Mouse (Mus musculus): ENCODE results near the gene Zdhhc5. TPM values are rescaled to one million over a fixed set of nuclear protein-coding genes. Genes with fewer than 3 reads are reported as not detected.
"Not testable (repeated sequence)": the region's sequence is repeated elsewhere in the genome, so short reads cannot be mapped to it uniquely, and the experiment has no call there.

The Zdhhc5 gene
- polyA plus RNA-seq, 1 experiment from 2014 or later = 19.5 TPM

GRCm38 (mm10) chr2:84688080-84688844 is 26.7 kb downstream of the Zdhhc5 start:
- no peak overlapping the region for H3K9ac ChIP-seq (ENCODE audit: low read depth, low read length)
- ATAC-seq = no peak
- WGBS = 81% methylated on average over 2 of the region's 2 CpGs
- H3K36me3 ChIP-seq (ENCODE audit: control insufficient read depth, insufficient read depth, low read length) = peaks cover 36% of the 10 kb centered on the region
- H3K4me1 ChIP-seq (ENCODE audit: control insufficient read depth, insufficient read depth, low read length) = no peaks in the 10 kb centered on the region
- no peak overlapping the region for H3K4me2 ChIP-seq (ENCODE audit: low read length)
- no peak overlapping the region for H3K4me3 ChIP-seq (ENCODE audit: low read depth, low read length)
- no peak overlapping the region for H3K27ac ChIP-seq (ENCODE audit: low read length)
- no peaks in the 10 kb centered on the region for H3K27me3 ChIP-seq (ENCODE audit: control insufficient read depth, insufficient read depth, low read depth, low read length)
- no peaks in the 10 kb centered on the region for H3K9me3 ChIP-seq (replicated peaks; ENCODE audit: control insufficient read depth, low read length, poor library complexity, severe bottlenecking)

GRCm38 (mm10) chr2:84682605-84683183 is 32.3 kb downstream of the Zdhhc5 start:
- no peak overlapping the region for H3K4me3 ChIP-seq (ENCODE audit: low read depth, low read length)
- no peak for ATAC-seq
- no peak overlapping the region for H3K9ac ChIP-seq (ENCODE audit: low read depth, low read length)
- WGBS = 91% methylated on average over 6 of the region's 6 CpGs
- H3K27ac ChIP-seq (ENCODE audit: low read length) = no peak overlapping the region
- H3K36me3 ChIP-seq (ENCODE audit: control insufficient read depth, insufficient read depth, low read length) = peaks cover 6% of the 10 kb centered on the region
- H3K4me2 ChIP-seq (ENCODE audit: low read length) = no peak overlapping the region
- no peaks in the 10 kb centered on the region for H3K9me3 ChIP-seq (replicated peaks; ENCODE audit: control insufficient read depth, low read length, poor library complexity, severe bottlenecking)
- peaks cover 9% of the 10 kb centered on the region for H3K4me1 ChIP-seq (ENCODE audit: control insufficient read depth, insufficient read depth, low read length)
- no peaks in the 10 kb centered on the region for H3K27me3 ChIP-seq (ENCODE audit: control insufficient read depth, insufficient read depth, low read depth, low read length)

- no peak for ATAC-seq
- Histone ChIP-seq H3K4me2 (ENCODE audit: low read length) (peak within 1 kb of the TSS; percentile 65), H3K36me3 (ENCODE audit: control insufficient read depth, insufficient read depth, low read length) (no peaks in the 10 kb centered on the region; the same call in 1 of the 2 replicates), H3K9me3 (replicated peaks; ENCODE audit: control insufficient read depth, low read length, poor library complexity, severe bottlenecking) (no peaks in the 10 kb centered on the region), H3K4me3 (ENCODE audit: low read depth, low read length) (peak within 1 kb of the TSS; percentile 98), H3K9ac (ENCODE audit: low read depth, low read length) (peak within 1 kb of the TSS; percentile 83), H3K27ac (ENCODE audit: low read length) (peak within 1 kb of the TSS; percentile 75), H3K4me1 (ENCODE audit: control insufficient read depth, insufficient read depth, low read length) (peaks cover 21% of the 10 kb centered on the region), H3K27me3 (ENCODE audit: control insufficient read depth, insufficient read depth, low read depth, low read length) (no peaks in the 10 kb centered on the region)
- WGBS = 18% methylated on average over 8 of the region's 8 CpGs
These were observed 36.0 kb downstream of the Zdhhc5 start, which contains the start of gene Tmx2 for GRCm38 (mm10) chr2:84679016-84679415. Gene Tmx2 (minus strand): TSS chr2:84679140.

GRCm38 (mm10) chr2:84677968-84678880 is 36.8 kb downstream of the Zdhhc5 start, which contains the start of the genes Gm28635 and Med19:
Gene Gm28635 (minus strand): TSS chr2:84678041.
Gene Med19 (plus strand): TSS chr2:84678402.
- Histone ChIP-seq H3K27me3 (ENCODE audit: control insufficient read depth, insufficient read depth, low read depth, low read length) (no peaks in the 10 kb centered on the region), H3K36me3 (ENCODE audit: control insufficient read depth, insufficient read depth, low read length) (no peaks in the 10 kb centered on the region; the same call in 1 of the 2 replicates), H3K4me2 (ENCODE audit: low read length) (peak within 1 kb of the TSS; percentile 67), H3K4me1 (ENCODE audit: control insufficient read depth, insufficient read depth, low read length) (peaks cover 21% of the 10 kb centered on the region), H3K9ac (ENCODE audit: low read depth, low read length) (peak within 1 kb of the TSS; percentile 83), H3K9me3 (replicated peaks; ENCODE audit: control insufficient read depth, low read length, poor library complexity, severe bottlenecking) (no peaks in the 10 kb centered on the region), H3K4me3 (ENCODE audit: low read depth, low read length) (peak within 1 kb of the TSS; percentile 98), H3K27ac (ENCODE audit: low read length) (peak within 1 kb of the TSS; percentile 86)
- peak; percentile 100 for ATAC-seq
- WGBS = under 1% methylated on average over 43 of the region's 44 CpGs

- H3K4me3 ChIP-seq (ENCODE audit: low read depth, low read length) = peak overlapping the region; percentile 65
- peak overlapping the region; percentile 86 for H3K27ac ChIP-seq (ENCODE audit: low read length)
- H3K4me1 ChIP-seq (ENCODE audit: control insufficient read depth, insufficient read depth, low read length) = peaks cover 21% of the 10 kb centered on the region
- peak overlapping the region; percentile 67 for H3K4me2 ChIP-seq (ENCODE audit: low read length)
- H3K36me3 ChIP-seq (ENCODE audit: control insufficient read depth, insufficient read depth, low read length) = peaks cover 6% of the 10 kb centered on the region; the same call in 1 of the 2 replicates
- no peaks in the 10 kb centered on the region for H3K9me3 ChIP-seq (replicated peaks; ENCODE audit: control insufficient read depth, low read length, poor library complexity, severe bottlenecking)
- ATAC-seq = peak; percentile 75
- H3K9ac ChIP-seq (ENCODE audit: low read depth, low read length) = peak overlapping the region; percentile 73
- no peaks in the 10 kb centered on the region for H3K27me3 ChIP-seq (ENCODE audit: control insufficient read depth, insufficient read depth, low read depth, low read length)
- 12% methylated on average over 21 of the region's 22 CpGs for WGBS
These were observed 37.6 kb downstream of the Zdhhc5 start for GRCm38 (mm10) chr2:84677270-84677967.

- H3K4me2 ChIP-seq (ENCODE audit: low read length) = peak overlapping the region; percentile 63
- ATAC-seq; H3K36me3 ChIP-seq (ENCODE audit: control insufficient read depth, insufficient read depth, low read length); H3K9ac ChIP-seq (ENCODE audit: low read depth, low read length); H3K27me3 ChIP-seq (ENCODE audit: control insufficient read depth, insufficient read depth, low read depth, low read length); H3K9me3 ChIP-seq (replicated peaks; ENCODE audit: control insufficient read depth, low read length, poor library complexity, severe bottlenecking); H3K4me3 ChIP-seq (ENCODE audit: low read depth, low read length): not testable (repeated sequence)
- H3K4me1 ChIP-seq (ENCODE audit: control insufficient read depth, insufficient read depth, low read length) = peaks cover 14% of the 10 kb centered on the region
- 43% methylated on average over 4 of the region's 5 CpGs for WGBS
- peak overlapping the region; percentile 33; the same call in 1 of the 2 replicates for H3K27ac ChIP-seq (ENCODE audit: low read length)
These were observed 43.4 kb downstream of the Zdhhc5 start for GRCm38 (mm10) chr2:84671535-84671934.

GRCm38 (mm10) chr2:84670569-84670933 is 44.4 kb downstream of the Zdhhc5 start, which contains the start of gene Selenoh:
Gene Selenoh (minus strand): TSS chr2:84670770.
- under 1% methylated on average over 20 of the region's 20 CpGs for WGBS
- H3K36me3 ChIP-seq (ENCODE audit: control insufficient read depth, insufficient read depth, low read length) = peaks cover 7% of the 10 kb centered on the region; the same call in 1 of the 2 replicates

More at GRCm38 (mm10) chr2:84670569-84670933, 44.4 kb downstream of the Zdhhc5 start, which contains the start of gene Selenoh:
- Histone ChIP-seq H3K4me3 (ENCODE audit: low read depth, low read length) (peak within 1 kb of the TSS; percentile 95), H3K4me1 (ENCODE audit: control insufficient read depth, insufficient read depth, low read length) (peaks cover 9% of the 10 kb centered on the region), H3K27me3 (ENCODE audit: control insufficient read depth, insufficient read depth, low read depth, low read length) (no peaks in the 10 kb centered on the region), H3K4me2 (ENCODE audit: low read length) (peak within 1 kb of the TSS; percentile 63), H3K27ac (ENCODE audit: low read length) (peak within 1 kb of the TSS; percentile 92), H3K9me3 (replicated peaks; ENCODE audit: control insufficient read depth, low read length, poor library complexity, severe bottlenecking) (no peaks in the 10 kb centered on the region), H3K9ac (ENCODE audit: low read depth, low read length) (peak within 1 kb of the TSS; percentile 88)
- ATAC-seq = peak; percentile 98

All from midbrain, embryonic 16.5 days (tissue).